Mouse (Mus musculus) kidney, adult 2 months (tissue): ENCODE measurements around the gene Hoxa5. TPM values are rescaled to one million over a fixed set of nuclear protein-coding genes. Genes with fewer than 3 reads are reported as not detected.
A peak's percentile ranks its signal among the peaks of the same experiment; 100 is the strongest.

Experiments
- DNase-seq: peaks from one replicate; pipeline ENCODE4 v3.0.0; 2021
- H3K27ac ChIP-seq: fragments of 200-500 bp; 2 replicates; pipeline ENCODE4 v1.5.1; 2012; ENCODE audit warnings: low read depth, low read length, control low read depth, inconsistent platforms; ENCODE audit not compliant: insufficient read depth
- H3K27me3 ChIP-seq: fragments of 200-500 bp; replicated peaks from 2 replicates; pipeline ENCODE4 v1.6.1; 2012; ENCODE audit warnings: mild to moderate bottlenecking, moderate library complexity, low read length, inconsistent platforms; ENCODE audit not compliant: control insufficient read depth, insufficient read depth
- H3K36me3 ChIP-seq: fragments of 200-500 bp; 2 replicates; pipeline ENCODE4 v1.6.1; 2012; ENCODE audit warnings: mild to moderate bottlenecking, moderate library complexity, low read length, inconsistent platforms; ENCODE audit not compliant: control insufficient read depth, insufficient read depth
- H3K4me1 ChIP-seq: fragments of 200-500 bp; 2 replicates; pipeline ENCODE4 v1.6.1; 2011; ENCODE audit warnings: low read length; ENCODE audit not compliant: control insufficient read depth, insufficient read depth
- H3K4me3 ChIP-seq: fragments of 200-500 bp; 2 replicates; pipeline ENCODE4 v1.5.1; 2011; ENCODE audit warnings: mild to moderate bottlenecking, low read depth, low read length, control low read depth; ENCODE audit not compliant: insufficient read depth
- CTCF ChIP-seq: fragments of 200-500 bp; conservative IDR thresholded peaks from 2 replicates; pipeline ENCODE4 v1.5.1; 2011; ENCODE audit warnings: low read depth, mild to moderate bottlenecking, control low read depth, low read length, moderate library complexity, mixed read lengths; ENCODE audit not compliant: insufficient read depth, insufficient read length
- POLR2A ChIP-seq: fragments of 200-500 bp; IDR thresholded peaks from one replicate; pipeline ENCODE4 v1.6.1; 2011; ENCODE audit warnings: low read depth, low read length, control low read depth
- WGBS: fragments of 180-500 bp; shearing (Covaris S2); methylation state at CpG from one replicate; pipeline ENCODE4 v1.1.7; 2018; 5-methylcytosine and 5-hydroxymethylcytosine counted together
- polyA plus RNA-seq: library from polyadenylated mRNA; depleted of rRNA; stranded (reverse); fragments of >200 nt; gene quantifications from 2 replicates; pipeline ENCODE4 v1.2.3, GENCODE M21; 2012

Hoxa5 gene
- polyA plus RNA-seq, 1 experiment = 6.9 TPM

- TF ChIP-seq POLR2A = no peak
- TF ChIP-seq CTCF = no peak
- H3K27ac ChIP-seq = peak within 1 kb of the TSS; percentile 62
- H3K4me1 ChIP-seq = peaks cover 26% of the 10 kb centered on the region
- 3% methylated on average over 89 of the region's 102 CpGs for WGBS
- H3K36me3 ChIP-seq = no peaks in the 10 kb centered on the region
- H3K4me3 ChIP-seq = peak within 1 kb of the TSS; percentile 83
- no peak for DNase-seq
- H3K27me3 ChIP-seq = no peaks in the 10 kb centered on the region
Measured at GRCm38 (mm10) chr6:52190906-52191810, 13.2 kb downstream of the Hoxa5 start, which contains the start of gene Hoxa4. Hoxa4 (minus strand) TSS chr6:52191753.

GRCm38 (mm10) chr6:52190410-52190809 is 14.0 kb downstream of the Hoxa5 start:
- 29% methylated on average over 23 of the region's 23 CpGs for WGBS
- peak overlapping the region; percentile 19; the same call in 1 of the 2 replicates for H3K27ac ChIP-seq
- no peak overlapping the region for H3K4me3 ChIP-seq
- peaks cover 32% of the 10 kb centered on the region for H3K4me1 ChIP-seq
- TF ChIP-seq POLR2A = no peak
- DNase-seq = peak; percentile 41
- no peaks in the 10 kb centered on the region for H3K36me3 ChIP-seq
- no peaks in the 10 kb centered on the region for H3K27me3 ChIP-seq

- WGBS = 41% methylated on average over 8 of the region's 8 CpGs
- peaks cover 31% of the 10 kb centered on the region for H3K4me1 ChIP-seq
- TF ChIP-seq POLR2A (no peak), CTCF (no peak)
- no peak overlapping the region for H3K4me3 ChIP-seq
- H3K36me3 ChIP-seq = no peaks in the 10 kb centered on the region
- DNase-seq = peak; percentile 64
- H3K27me3 ChIP-seq = no peaks in the 10 kb centered on the region
- peak overlapping the region; percentile 19 for H3K27ac ChIP-seq
Measured at GRCm38 (mm10) chr6:52189909-52190308, 14.5 kb downstream of the Hoxa5 start.

GRCm38 (mm10) chr6:52189172-52189591 is 15.2 kb downstream of the Hoxa5 start:
- Histone ChIP-seq H3K4me3 (no peak overlapping the region), H3K4me1 (peaks cover 35% of the 10 kb centered on the region)
- DNase-seq = peak; percentile 60

GRCm38 (mm10) chr6:52186500-52186899 is 17.9 kb downstream of the Hoxa5 start:
- TF ChIP-seq POLR2A = no peak
- TF ChIP-seq CTCF = no peak

More at GRCm38 (mm10) chr6:52189172-52189591, 15.2 kb downstream of the Hoxa5 start:
- no peaks in the 10 kb centered on the region for H3K36me3 ChIP-seq
- no peaks in the 10 kb centered on the region for H3K27me3 ChIP-seq
- WGBS = 25% methylated on average over 5 of the region's 5 CpGs
- TF ChIP-seq CTCF = no peak
- TF ChIP-seq POLR2A = no peak
- 0 out of 2 replicates have a peak overlapping the region, but pooled peaks have one; percentile 1 for H3K27ac ChIP-seq

GRCm38 (mm10) chr6:52185834-52186233 is 18.6 kb downstream of the Hoxa5 start:
- 31% methylated on average over 3 of the region's 3 CpGs for WGBS

More at GRCm38 (mm10) chr6:52186500-52186899, 17.9 kb downstream of the Hoxa5 start:
- Histone ChIP-seq H3K4me3 (no peak overlapping the region), H3K27ac (no peak overlapping the region), H3K4me1 (peaks cover 36% of the 10 kb centered on the region), H3K36me3 (no peaks in the 10 kb centered on the region), H3K27me3 (no peaks in the 10 kb centered on the region)
- peak; percentile 25 for DNase-seq
- 60% methylated on average over 1 of the region's 1 CpGs for WGBS

GRCm38 (mm10) chr6:52185222-52185621 is 19.2 kb downstream of the Hoxa5 start:
- H3K36me3 ChIP-seq = no peaks in the 10 kb centered on the region
- WGBS = 16% methylated on average over 19 of the region's 19 CpGs
- no peaks in the 10 kb centered on the region for H3K27me3 ChIP-seq
- H3K27ac ChIP-seq = no peak overlapping the region
- peaks cover 37% of the 10 kb centered on the region for H3K4me1 ChIP-seq
- no peak overlapping the region for H3K4me3 ChIP-seq
- TF ChIP-seq POLR2A (no peak), CTCF (no peak)
- DNase-seq = peak; percentile 72

More at GRCm38 (mm10) chr6:52185834-52186233, 18.6 kb downstream of the Hoxa5 start:
- TF ChIP-seq POLR2A (no peak), CTCF (no peak)
- Histone ChIP-seq H3K4me3 (no peak overlapping the region), H3K4me1 (peaks cover 41% of the 10 kb centered on the region), H3K27ac (no peak overlapping the region), H3K27me3 (no peaks in the 10 kb centered on the region), H3K36me3 (no peaks in the 10 kb centered on the region)
- peak; percentile 56 for DNase-seq
